Mouse (Mus musculus): ENCODE data around the gene Tmem246.

The Tmem246 gene

DNA sequence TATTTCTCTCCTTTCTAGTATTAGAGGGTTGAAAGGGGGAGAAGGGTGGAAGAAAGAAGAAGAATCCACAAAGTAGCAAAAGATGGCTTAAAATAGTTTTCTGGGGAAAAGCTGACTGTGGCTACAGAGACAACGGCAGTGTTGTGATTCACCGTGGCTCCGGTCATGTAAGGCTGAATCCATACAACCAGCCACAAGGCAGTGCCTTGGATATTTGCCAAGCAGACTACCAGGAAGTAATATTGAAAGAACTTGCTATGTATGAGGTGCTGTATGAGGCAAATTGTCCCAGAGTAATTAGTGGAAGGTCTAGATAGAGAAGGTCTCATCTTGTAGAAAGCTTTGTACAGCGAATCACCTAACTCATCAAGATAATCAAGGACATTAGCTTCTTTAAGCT lies 25.5 kb downstream of the Tmem246 start:
- no peak for DNase-seq

GRCm38 (mm10) chr4:49567613-49568012 lies 30.1 kb downstream of the Tmem246 start:
- peak; percentile 31 to 69 for DNase-seq

GRCm38 (mm10) chr4:49559915-49560772 lies 37.5 kb downstream of the Tmem246 start:
- peak in 1 of 2 experiments; percentile 20 for DNase-seq

- no peak for DNase-seq
These were observed 39.5 kb downstream of the Tmem246 start for GRCm38 (mm10) chr4:49558181-49558580.

DNA sequence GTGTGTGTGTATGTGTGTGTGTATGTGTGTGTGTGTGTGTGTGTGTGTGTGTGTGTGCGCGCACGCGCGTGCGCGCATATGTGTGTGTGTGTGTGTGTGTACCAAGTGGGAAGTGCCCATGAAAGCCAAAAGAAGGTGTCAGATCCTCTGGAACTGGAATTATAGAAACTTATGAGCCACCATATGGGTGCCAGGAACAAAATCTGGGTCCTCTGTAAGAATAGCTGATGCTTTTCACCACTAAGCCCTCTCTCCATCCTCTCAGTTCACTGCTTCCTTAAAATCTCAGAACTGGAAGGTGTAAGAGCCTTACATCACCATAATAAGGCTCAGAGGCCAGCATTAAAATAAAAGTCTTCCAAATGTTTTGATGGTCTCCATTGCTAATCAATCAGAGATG lies 40.3 kb downstream of the Tmem246 start:
- no peak for DNase-seq

GRCm38 (mm10) chr4:49553380-49553779 lies 44.3 kb downstream of the Tmem246 start:
- DNase-seq: no peak

- DNase-seq: no peak
These were observed 48.3 kb downstream of the Tmem246 start, which contains the start of gene Aldob for GRCm38 (mm10) chr4:49549383-49549782. Gene Aldob, minus strand, starts transcription at chr4:49549546.

GRCm38 (mm10) chr4:49547544-49548219 lies 50.0 kb downstream of the Tmem246 start:
- DNase-seq: no peak

GRCm38 (mm10) chr4:49546873-49547543 lies 50.7 kb downstream of the Tmem246 start:
- DNase-seq: no peak

GRCm38 (mm10) chr4:49546026-49546425 lies 51.6 kb downstream of the Tmem246 start:
- no peak for DNase-seq

- DNase-seq: no peak
These were observed 56.7 kb downstream of the Tmem246 start for GRCm38 (mm10) chr4:49540966-49541365.

DNA sequence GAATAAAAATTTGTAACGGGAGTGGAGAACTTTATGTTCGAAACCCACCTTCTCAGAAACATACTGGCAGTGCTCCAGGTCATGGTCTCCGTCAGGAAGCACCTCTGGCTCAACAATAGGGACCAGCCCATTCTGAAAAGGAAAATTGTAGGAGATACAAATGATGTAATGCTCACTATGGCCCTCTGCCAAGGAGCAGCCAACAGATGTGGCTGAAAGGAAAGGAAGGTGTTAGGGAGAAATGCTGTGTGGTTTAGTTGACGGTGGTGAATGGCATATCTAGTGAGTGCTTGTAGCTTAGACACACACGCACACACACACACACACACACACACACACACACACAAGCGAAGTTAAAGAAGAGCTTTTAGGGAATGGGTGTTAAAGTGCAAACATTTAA lies 58.0 kb downstream of the Tmem246 start:
- peak in 1 of 2 experiments; percentile 1 for DNase-seq

DNA sequence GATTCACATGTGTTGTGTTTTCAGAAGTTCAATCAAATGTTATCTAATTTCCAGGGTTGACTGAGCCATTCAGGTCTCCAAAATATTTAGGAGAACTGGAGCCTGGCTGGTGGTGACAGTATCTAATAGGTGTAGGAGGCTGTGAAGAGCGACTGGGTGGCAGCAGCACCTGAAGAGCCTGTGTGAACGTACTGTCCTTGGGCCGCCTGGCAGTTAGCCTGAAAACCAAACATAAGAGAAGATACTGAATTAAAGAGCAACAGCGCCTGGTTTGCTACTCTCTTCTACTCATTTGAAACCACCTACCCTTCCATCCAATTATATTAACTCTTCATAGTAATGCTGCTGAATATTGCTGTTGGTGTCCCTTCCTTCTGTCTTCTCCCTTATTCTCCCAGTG lies 61.0 kb downstream of the Tmem246 start:
- DNase-seq: no peak

DNA sequence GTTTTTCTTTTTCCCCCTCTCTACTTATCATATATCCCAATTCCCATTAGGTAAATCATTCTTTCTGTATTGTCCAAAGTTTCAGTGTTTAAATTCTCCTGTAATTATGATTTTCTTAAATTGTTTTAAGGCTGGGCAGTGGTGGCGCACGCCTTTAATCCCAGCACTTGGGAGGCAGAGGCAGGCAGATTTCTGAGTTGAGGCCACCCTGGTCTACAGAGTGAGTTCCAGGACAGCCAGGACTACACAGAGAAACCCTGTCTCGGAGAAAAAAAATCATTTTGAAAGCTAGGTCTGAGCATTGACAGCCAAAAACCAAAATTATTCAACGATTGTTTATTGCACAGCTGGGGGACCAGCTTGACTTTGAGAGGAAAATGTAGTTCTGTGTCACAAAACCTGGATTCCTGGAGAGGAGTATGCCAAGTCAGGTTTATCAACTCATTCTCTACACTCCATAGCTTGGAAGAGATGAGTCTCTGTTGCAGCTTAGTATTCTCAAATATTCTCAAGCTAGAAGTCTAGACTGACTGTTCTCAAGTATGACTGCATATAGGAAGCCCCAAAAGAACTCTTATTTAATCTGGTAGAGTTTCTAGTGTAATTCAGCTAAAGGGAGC lies 61.9 kb downstream of the Tmem246 start:
- no peak for DNase-seq

DNA sequence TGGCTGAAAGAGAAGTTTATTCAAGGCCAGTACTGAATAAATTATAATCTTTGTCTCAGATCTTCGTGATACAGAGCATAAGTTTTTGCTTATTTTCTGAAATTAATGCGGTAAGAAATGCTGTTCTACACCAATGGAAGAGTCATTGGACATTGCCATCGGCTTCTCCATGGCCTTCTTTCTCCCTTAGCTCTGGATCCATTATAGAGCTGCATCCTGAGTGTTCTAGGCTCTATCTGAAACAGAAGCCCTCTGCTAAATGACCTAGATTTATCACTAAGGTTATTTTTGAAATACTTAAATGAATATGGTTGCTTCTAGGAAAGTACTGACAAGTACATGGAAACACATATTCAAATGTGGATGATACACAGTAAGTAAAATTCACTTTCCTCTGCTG lies 62.6 kb downstream of the Tmem246 start:
- no peak for DNase-seq

All from lung, adult 18-20 months (tissue).